Mouse (Mus musculus) embryonic facial prominence, embryonic 11.5 days (tissue): ENCODE measurements around the gene Odf3l2. TPM values are rescaled to one million over a fixed set of nuclear protein-coding genes. Genes with fewer than 3 reads are reported as not detected.

Experiments used
- ATAC-seq: fragments of 200-750 bp; cut with Nextera tagmentation; replicated peaks from 2 replicates; pipeline ENCODE4 v1.8.0; 2017; ENCODE audit warnings: low read depth; ENCODE audit not compliant: insufficient number of reproducible peaks, low FRiP score, low TSS enrichment
- DNase-seq: peaks from one replicate; pipeline ENCODE4 v3.0.0-alpha.2; 2015; ENCODE audit warnings: low spot score
- H3K27ac ChIP-seq: fragments of 300-500 bp; sonication (generic); replicated peaks from 2 replicates; pipeline ENCODE4 v1.5.1; 2014; ENCODE audit warnings: mild to moderate bottlenecking, low read depth, low read length, control low read depth
- H3K27me3 ChIP-seq: fragments of 300-500 bp; sonication (generic); 2 replicates; pipeline ENCODE4 v1.6.1; 2014; ENCODE audit warnings: mild to moderate bottlenecking, low read length, moderate library complexity, mixed read lengths; ENCODE audit not compliant: control insufficient read depth, insufficient read depth
- H3K36me3 ChIP-seq: fragments of 300-500 bp; sonication (generic); replicated peaks from 2 replicates; pipeline ENCODE4 v1.6.1; 2014; ENCODE audit warnings: low read depth, mild to moderate bottlenecking, low read length, moderate library complexity, mixed read lengths; ENCODE audit not compliant: control insufficient read depth, insufficient read depth
- H3K4me1 ChIP-seq: fragments of 300-500 bp; sonication (generic); 2 replicates; pipeline ENCODE4 v1.6.1; 2014; ENCODE audit warnings: low read length, mixed read lengths; ENCODE audit not compliant: control insufficient read depth, insufficient read depth
- H3K4me2 ChIP-seq: fragments of 300-500 bp; sonication (generic); 2 replicates; pipeline ENCODE4 v1.6.1; 2014; ENCODE audit warnings: low read depth, mild to moderate bottlenecking, control low read depth, low read length, moderate library complexity
- H3K4me3 ChIP-seq: fragments of 300-500 bp; sonication (generic); 2 replicates; pipeline ENCODE4 v1.5.1; 2014; ENCODE audit warnings: low read depth, low read length, control low read depth
- H3K9ac ChIP-seq: fragments of 300-500 bp; sonication (generic); replicated peaks from 2 replicates; pipeline ENCODE4 v1.6.1; 2014; ENCODE audit warnings: mild to moderate bottlenecking, control low read depth, low read length
- H3K9me3 ChIP-seq: fragments of 300-500 bp; sonication (generic); replicated peaks from 2 replicates; pipeline ENCODE4 v1.6.1; 2016; ENCODE audit warnings: mild to moderate bottlenecking, low read length, inconsistent platforms, mixed read lengths; ENCODE audit not compliant: control insufficient read depth
- WGBS: fragments of 180-500 bp; shearing (Covaris S2); extraction: QIAGEN DNeasy Blood & Tissue Kit; methylation state at CpG from one replicate; pipeline ENCODE4 v1.1.7; 2014; 5-methylcytosine and 5-hydroxymethylcytosine counted together
- polyA plus RNA-seq: library from polyadenylated mRNA; unstranded; fragments of >200 nt; fragmentation: Nextera tagmentation; extraction: Ambion mirVana; gene quantifications from 2 replicates; pipeline ENCODE4 v1.2.1, GENCODE M21; 2014

Gene Odf3l2
- polyA plus RNA-seq, 1 experiment from 2014 or later, result not detected

DNA sequence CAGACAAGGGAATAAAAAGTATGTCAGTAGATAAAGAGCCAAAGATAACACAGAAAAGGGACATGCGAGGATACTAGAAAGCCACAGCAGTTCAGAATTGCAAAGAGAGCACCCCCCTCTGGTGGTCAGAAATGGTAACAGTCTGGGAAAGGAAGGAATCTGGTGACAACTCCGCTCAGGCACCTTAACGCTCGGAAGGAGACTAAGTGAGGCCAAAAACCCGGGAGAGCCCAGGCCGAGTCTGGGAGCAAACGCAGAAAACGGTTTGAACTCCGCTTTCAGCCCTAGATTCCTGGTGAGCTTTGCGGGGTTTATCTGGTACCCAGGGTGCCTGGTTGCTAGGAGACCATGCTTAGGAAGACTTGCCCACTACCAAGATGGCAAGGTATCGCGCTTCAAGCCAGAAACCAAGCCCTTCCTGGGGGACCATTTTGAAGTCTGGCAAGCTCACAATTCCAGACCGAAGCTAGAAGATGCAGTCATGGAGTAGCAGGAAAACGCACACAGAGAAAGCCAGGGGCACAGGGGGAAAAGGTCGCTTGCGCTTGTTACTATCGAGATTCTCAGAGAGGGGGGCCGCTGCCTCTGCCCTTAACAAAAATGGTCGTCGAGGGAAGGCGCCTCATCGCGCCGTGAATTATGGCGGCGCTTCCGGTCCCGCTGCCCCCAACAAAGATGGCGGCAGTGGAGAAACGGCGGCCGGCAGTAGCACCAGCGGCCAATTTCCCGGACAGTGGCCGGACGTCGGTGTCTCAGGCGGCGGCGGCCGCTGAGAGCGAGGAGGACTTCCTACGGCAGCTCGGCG lies 23.4 kb upstream of the Odf3l2 start, which contains the start of gene Tpgs1:
TSS of gene Tpgs1 (plus strand) at position 599 of the 805 bp plus-strand sequence.
- Histone ChIP-seq H3K36me3 (no peaks in the 10 kb centered on the region; the same call in 1 of the 2 replicates), H3K4me2 (peak within 1 kb of the TSS; percentile 74), H3K27me3 (no peaks in the 10 kb centered on the region), H3K4me1 (peaks cover 4% of the 10 kb centered on the region), H3K9me3 (no peaks in the 10 kb centered on the region), H3K27ac (peak within 1 kb of the TSS; percentile 93), H3K4me3 (peak within 1 kb of the TSS; percentile 97), H3K9ac (peak within 1 kb of the TSS; percentile 96)
- peak; percentile 92 for DNase-seq
- ATAC-seq, result 0 out of 2 replicates have a peak, but pooled peaks have one; percentile 21
- under 1% methylated on average over 45 of the region's 45 CpGs for WGBS

DNA sequence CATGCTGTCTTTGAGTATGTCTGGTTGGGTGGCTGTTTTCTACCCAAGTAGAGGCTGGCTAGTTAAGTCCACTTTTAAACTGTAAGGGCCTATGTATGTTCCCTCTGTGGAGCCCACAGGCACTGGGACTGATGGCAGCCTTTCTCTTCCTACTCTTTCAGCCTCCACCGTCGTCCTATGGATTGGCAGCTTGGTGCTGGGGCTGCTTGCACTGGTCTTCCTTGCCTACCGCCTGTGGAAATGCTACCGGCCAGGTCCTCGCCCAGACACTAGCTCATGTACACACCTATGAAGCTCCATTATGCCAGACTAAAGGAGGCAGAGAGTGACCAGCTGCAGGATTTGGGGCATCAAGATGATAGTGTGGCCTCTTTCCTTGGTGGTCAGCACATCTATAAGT lies 22.5 kb upstream of the Odf3l2 start:
- H3K4me1 ChIP-seq, result peaks cover 4% of the 10 kb centered on the region
- H3K4me2 ChIP-seq, result no peak overlapping the region
- no peak overlapping the region for H3K27ac ChIP-seq
- ATAC-seq, result no peak
- DNase-seq, result no peak
- WGBS, result 79% methylated on average over 5 of the region's 5 CpGs
- no peak overlapping the region for H3K4me3 ChIP-seq
- H3K27me3 ChIP-seq, result no peaks in the 10 kb centered on the region
- no peak overlapping the region for H3K9ac ChIP-seq
- no peaks in the 10 kb centered on the region for H3K9me3 ChIP-seq
- H3K36me3 ChIP-seq, result no peaks in the 10 kb centered on the region; the same call in 1 of the 2 replicates

DNA sequence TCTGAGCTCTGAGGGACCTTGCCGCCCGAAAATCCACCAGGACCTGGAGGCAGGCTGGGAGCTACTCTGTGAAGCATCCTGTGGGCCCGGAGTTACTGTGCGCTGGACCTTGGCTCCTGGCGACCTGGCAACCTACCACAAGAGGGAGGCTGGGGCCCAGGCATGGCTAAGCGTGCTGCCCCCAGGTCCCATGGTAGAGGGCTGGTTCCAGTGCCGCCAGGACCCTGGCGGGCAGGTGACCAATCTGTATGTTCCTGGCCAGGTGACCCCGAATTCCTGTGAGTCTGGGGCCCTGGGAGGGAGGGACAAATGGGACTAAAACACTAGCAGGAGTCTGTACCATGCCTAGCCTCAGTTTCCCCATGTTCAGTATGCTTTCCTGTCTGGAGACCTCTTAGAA lies 21.0 kb upstream of the Odf3l2 start:
- Histone ChIP-seq H3K4me1 (peaks cover 4% of the 10 kb centered on the region), H3K9ac (no peak overlapping the region), H3K4me3 (no peak overlapping the region), H3K27ac (no peak overlapping the region), H3K36me3 (no peaks in the 10 kb centered on the region), H3K9me3 (no peaks in the 10 kb centered on the region), H3K27me3 (no peaks in the 10 kb centered on the region), H3K4me2 (no peak overlapping the region)
- ATAC-seq, result no peak
- 68% methylated on average over 9 of the region's 9 CpGs for WGBS
- DNase-seq, result no peak

DNA sequence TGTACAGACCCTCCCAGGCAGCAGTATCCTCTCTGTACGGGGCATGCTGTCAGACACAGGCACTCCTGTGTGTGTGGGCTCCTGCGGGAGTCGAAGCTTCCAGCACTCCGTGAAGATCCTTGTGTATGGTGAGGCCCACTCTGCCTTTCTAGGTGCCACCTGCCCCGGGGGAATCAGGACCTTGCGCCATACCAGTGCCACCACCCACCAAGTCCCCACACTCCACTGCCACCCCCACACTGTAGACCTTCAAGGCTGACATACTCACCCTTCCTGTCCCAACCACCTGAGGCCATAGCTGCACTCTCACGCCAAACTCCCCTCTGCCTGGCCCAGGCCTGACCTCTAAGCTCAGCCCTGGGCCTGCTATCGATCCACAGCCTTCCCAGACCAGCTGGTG lies 19.5 kb upstream of the Odf3l2 start:
- 77% methylated on average over 8 of the region's 8 CpGs for WGBS
- no peak overlapping the region for H3K4me2 ChIP-seq
- no peaks in the 10 kb centered on the region for H3K4me1 ChIP-seq
- no peak overlapping the region for H3K9ac ChIP-seq
- ATAC-seq (no peak), DNase-seq (no peak)
- no peaks in the 10 kb centered on the region for H3K27me3 ChIP-seq
- H3K36me3 ChIP-seq, result no peaks in the 10 kb centered on the region
- no peak overlapping the region for H3K4me3 ChIP-seq
- no peaks in the 10 kb centered on the region for H3K9me3 ChIP-seq
- H3K27ac ChIP-seq, result no peak overlapping the region

DNA sequence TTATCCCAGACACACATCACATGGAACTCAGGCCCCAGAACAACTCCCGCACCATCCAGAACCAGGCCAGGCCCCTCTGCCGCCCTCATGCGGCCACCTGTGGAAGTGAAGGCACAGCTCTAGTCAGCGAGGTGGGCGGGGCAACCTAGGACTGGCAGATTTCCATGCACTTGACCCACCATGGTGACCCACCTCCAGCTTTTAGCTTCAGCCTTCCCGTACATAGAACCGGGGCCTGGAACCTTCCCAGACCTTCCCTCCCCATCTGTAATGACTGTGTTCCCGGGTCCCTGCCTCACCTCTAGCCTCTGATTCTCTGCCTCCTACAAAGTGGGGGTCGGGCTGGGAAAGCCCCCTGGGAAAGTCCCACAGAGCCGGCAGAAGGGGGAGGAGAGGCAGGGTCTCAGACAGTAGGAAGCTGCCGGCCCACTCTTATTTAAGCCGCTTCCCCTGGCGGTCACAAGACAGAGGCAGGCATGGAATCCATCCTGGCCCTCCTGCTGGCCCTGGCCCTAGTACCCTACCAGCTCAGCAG lies 18.7 kb upstream of the Odf3l2 start, which contains the start of gene Madcam1:
TSS of gene Madcam1 (plus strand) at position 429 of the 535 bp plus-strand sequence.
- H3K27ac ChIP-seq, result no peak within 1 kb of the TSS

DNA sequence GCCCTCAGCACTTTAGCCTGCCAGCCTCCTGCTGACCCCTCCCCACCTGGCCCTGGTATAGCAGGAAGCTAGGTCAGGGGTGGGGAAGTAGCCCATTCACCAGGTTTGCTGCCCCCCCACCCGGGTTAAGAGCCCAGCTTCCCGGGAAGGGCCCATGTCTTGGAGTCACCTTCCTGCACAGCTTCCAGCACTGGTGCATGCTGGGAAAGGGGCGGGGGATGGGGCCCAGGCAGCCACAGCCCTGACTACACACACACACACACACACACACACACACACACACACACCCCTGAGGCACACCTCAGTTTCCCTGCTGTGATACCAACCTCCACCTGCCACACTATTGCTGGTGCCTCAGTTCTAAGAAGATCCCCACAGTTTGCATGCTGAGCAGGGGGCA lies 16.3 kb upstream of the Odf3l2 start:
- H3K27me3 ChIP-seq, result no peaks in the 10 kb centered on the region
- H3K27ac ChIP-seq, result no peak overlapping the region
- no peak overlapping the region for H3K4me3 ChIP-seq
- H3K4me2 ChIP-seq, result no peak overlapping the region
- H3K36me3 ChIP-seq, result no peaks in the 10 kb centered on the region
- no peaks in the 10 kb centered on the region for H3K4me1 ChIP-seq
- DNase-seq, result no peak
- WGBS, result 46% methylated on average over 3 of the region's 3 CpGs
- H3K9me3 ChIP-seq, result no peaks in the 10 kb centered on the region
- H3K9ac ChIP-seq, result no peak overlapping the region; the same call in 1 of the 2 replicates
- ATAC-seq, result no peak

More for the DNA sequence above, 18.7 kb upstream of the Odf3l2 start, which contains the start of gene Madcam1:
- Histone ChIP-seq H3K36me3 (no peaks in the 10 kb centered on the region), H3K4me2 (no peak within 1 kb of the TSS; the same call in 1 of the 2 replicates), H3K4me1 (no peaks in the 10 kb centered on the region), H3K9ac (no peak within 1 kb of the TSS), H3K4me3 (no peak within 1 kb of the TSS), H3K9me3 (no peaks in the 10 kb centered on the region), H3K27me3 (no peaks in the 10 kb centered on the region)
- 11% methylated on average over 13 of the region's 13 CpGs for WGBS
- ATAC-seq (no peak; the same call in 1 of the 2 replicates), DNase-seq (peak; percentile 84)

DNA sequence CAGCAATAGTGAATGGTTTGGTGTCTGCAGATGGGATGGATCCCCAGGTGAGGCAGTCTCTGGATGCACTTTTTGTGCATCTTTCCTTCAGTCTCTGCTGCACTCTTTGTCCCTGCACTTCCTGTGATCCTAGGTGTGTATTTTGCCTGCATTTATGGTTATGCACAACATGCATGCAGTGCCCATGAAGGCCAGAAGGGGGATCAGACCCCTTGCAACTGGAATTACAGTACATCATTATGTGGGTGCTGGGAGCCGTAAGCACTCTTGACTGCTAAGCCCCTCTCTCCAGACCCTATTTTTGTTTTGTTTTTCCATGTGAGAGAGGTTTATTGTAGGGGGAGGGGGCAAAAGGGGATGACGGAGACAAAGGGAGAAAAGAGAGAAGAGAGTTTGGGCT lies 14.8 kb upstream of the Odf3l2 start:
- no peak for ATAC-seq
- 69% methylated on average over 2 of the region's 2 CpGs for WGBS
- Histone ChIP-seq H3K27ac (no peak overlapping the region), H3K9ac (no peak overlapping the region), H3K27me3 (no peaks in the 10 kb centered on the region), H3K4me2 (no peak overlapping the region), H3K4me1 (no peaks in the 10 kb centered on the region), H3K4me3 (no peak overlapping the region), H3K36me3 (no peaks in the 10 kb centered on the region), H3K9me3 (no peaks in the 10 kb centered on the region)
- peak; percentile 33 for DNase-seq

DNA sequence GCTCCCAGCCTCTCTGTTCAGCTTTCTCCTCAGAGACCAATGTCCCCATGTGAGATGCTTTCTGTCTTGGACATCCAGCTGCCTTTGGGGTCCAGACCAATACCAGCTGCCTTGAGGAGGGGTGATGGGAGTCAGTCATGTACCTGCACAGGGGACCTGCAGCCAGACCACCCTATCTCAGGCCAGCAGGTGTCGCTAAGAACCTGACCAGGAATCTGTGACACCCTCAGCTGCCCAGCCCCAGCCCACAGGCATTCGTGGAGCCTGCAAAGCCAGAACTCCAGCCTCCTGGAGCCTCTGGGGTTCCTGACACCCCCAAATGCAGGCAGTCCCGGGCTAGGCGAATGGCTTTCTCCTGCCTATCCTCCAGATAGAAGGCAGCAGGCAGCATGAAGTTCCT lies 13.3 kb upstream of the Odf3l2 start:
- Histone ChIP-seq H3K36me3 (no peaks in the 10 kb centered on the region), H3K9me3 (no peaks in the 10 kb centered on the region), H3K9ac (no peak overlapping the region), H3K4me1 (no peaks in the 10 kb centered on the region), H3K27me3 (no peaks in the 10 kb centered on the region), H3K4me3 (no peak overlapping the region), H3K27ac (no peak overlapping the region), H3K4me2 (no peak overlapping the region)
- ATAC-seq (no peak), DNase-seq (peak; percentile 49)
- 11% methylated on average over 4 of the region's 4 CpGs for WGBS
